Mouse (Mus musculus) neural tube, embryonic 12.5 days (tissue): ENCODE data around the gene Snap23. TPM values are rescaled to one million over a fixed set of nuclear protein-coding genes. Genes with fewer than 3 reads are reported as not detected.

Experiments
- ATAC-seq: fragments of 200-750 bp; cut with Nextera tagmentation; 2 replicates; pipeline ENCODE4 v1.8.0; 2017; ENCODE audit warnings: low read depth, mild to moderate bottlenecking, moderate TSS enrichment, moderate library complexity; ENCODE audit not compliant: low FRiP score
- H3K27ac ChIP-seq: fragments of 300-500 bp; sonication (generic); 2 replicates; pipeline ENCODE4 v1.5.1; 2016
- H3K27me3 ChIP-seq: fragments of 300-500 bp; sonication (generic); replicated peaks from 2 replicates; pipeline ENCODE4 v1.6.1; 2016; ENCODE audit warnings: mild to moderate bottlenecking
- H3K36me3 ChIP-seq: fragments of 300-500 bp; sonication (generic); 2 replicates; pipeline ENCODE4 v1.6.1; 2016; ENCODE audit warnings: mild to moderate bottlenecking
- H3K4me1 ChIP-seq: fragments of 300-500 bp; sonication (generic); 2 replicates; pipeline ENCODE4 v1.6.1; 2016
- H3K4me2 ChIP-seq: fragments of 300-500 bp; sonication (generic); replicated peaks from 2 replicates; pipeline ENCODE4 v1.6.1; 2016; ENCODE audit warnings: mild to moderate bottlenecking
- H3K4me3 ChIP-seq: fragments of 300-500 bp; sonication (generic); 2 replicates; pipeline ENCODE4 v1.5.1; 2016
- H3K9ac ChIP-seq: fragments of 300-500 bp; sonication (generic); 2 replicates; pipeline ENCODE4 v1.6.1; 2016; ENCODE audit warnings: mild to moderate bottlenecking
- H3K9me3 ChIP-seq: fragments of 300-500 bp; sonication (generic); 2 replicates; pipeline ENCODE4 v1.6.1; 2016; ENCODE audit warnings: mild to moderate bottlenecking
- WGBS: fragments of 180-500 bp; shearing (Covaris S2); methylation state at CpG from one replicate; pipeline ENCODE4 v1.1.7; 2016; 5-methylcytosine and 5-hydroxymethylcytosine counted together
- polyA plus RNA-seq: library from polyadenylated mRNA; unstranded; fragments of >200 nt; fragmentation: Nextera tagmentation; extraction: Ambion mirVana; gene quantifications from 2 replicates; pipeline ENCODE4 v1.2.1, GENCODE M21; 2016

Snap23 gene
- polyA plus RNA-seq, 1 experiment from 2014 or later = 35.1 TPM

DNA sequence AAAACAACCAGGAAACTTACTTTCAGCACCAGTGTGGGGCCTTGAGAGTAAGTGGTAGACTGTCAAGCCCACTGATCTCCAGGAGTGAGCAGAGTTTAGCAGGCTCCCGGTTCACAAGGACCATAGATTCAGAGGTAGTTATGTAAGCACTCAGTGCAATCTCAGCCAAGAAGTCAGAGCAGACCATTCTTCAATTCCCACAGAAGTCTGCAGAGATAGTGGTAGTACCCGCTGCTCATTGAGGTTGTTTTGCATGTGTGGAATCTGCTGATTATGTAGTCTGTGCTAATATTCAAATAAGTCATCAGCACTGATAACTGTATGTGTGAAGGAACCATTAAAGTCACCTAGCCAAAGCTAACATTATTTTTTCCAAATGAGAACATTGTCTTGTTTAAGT is 63.2 kb downstream of the Snap23 start:
- Histone ChIP-seq H3K9me3 (no peaks in the 10 kb centered on the region), H3K4me3 (no peak overlapping the region), H3K4me1 (0 out of 2 replicates have a peak, but pooled peaks cover 7% of the 10 kb centered on the region), H3K36me3 (peaks cover 9% of the 10 kb centered on the region; the same call in 1 of the 2 replicates), H3K27ac (no peak overlapping the region), H3K27me3 (no peaks in the 10 kb centered on the region), H3K4me2 (no peak overlapping the region), H3K9ac (no peak overlapping the region)
- 74% methylated on average over 2 of the region's 2 CpGs for WGBS
- no peak for ATAC-seq

DNA sequence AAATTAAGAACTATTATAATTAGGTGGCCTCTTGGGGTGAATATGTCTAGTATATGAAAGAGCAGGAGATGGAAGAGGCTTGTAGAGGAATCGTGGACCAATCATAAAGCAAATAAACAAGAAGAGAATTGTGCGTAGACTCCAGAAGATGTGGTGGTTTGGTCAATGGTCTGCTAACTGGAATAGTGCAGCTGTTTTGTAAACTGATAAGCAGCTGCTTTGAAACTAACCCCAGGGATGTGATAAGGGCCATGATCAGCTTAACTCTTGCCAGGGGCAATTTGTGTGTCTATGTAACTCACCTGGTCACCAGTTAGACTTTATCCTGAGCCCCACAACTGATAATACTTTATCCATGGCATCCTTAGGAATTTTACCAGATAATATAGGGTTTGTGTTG is 64.0 kb downstream of the Snap23 start:
- no peak overlapping the region for H3K27ac ChIP-seq
- no peak for ATAC-seq
- no peaks in the 10 kb centered on the region for H3K27me3 ChIP-seq
- no peak overlapping the region for H3K9ac ChIP-seq
- H3K4me2 ChIP-seq = no peak overlapping the region
- no peak overlapping the region for H3K4me3 ChIP-seq
- peaks cover 9% of the 10 kb centered on the region; the same call in 1 of the 2 replicates for H3K36me3 ChIP-seq
- 0 out of 2 replicates have a peak, but pooled peaks cover 7% of the 10 kb centered on the region for H3K4me1 ChIP-seq
- no peaks in the 10 kb centered on the region for H3K9me3 ChIP-seq
- 94% methylated on average over 2 of the region's 2 CpGs for WGBS

DNA sequence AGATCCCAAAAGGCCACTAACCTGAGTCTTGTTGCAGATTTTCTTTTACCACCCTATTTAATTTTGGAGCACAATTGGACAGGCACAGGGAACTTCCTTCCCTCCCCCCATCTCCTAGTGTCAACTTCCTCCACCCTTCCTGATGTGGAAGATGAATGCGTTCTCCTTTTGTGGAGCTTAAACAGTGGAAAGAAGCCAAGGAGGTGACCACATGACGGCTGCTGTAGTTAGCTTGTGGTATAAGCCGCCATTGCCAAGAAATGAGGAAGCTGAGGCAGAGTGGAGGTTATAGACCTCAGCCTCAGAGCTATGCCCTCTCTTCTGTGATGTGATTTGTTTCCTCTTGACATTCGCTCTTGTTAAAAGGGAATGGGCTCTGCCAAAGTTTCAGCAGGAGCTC is 64.5 kb downstream of the Snap23 start:
- no peak for ATAC-seq
- Histone ChIP-seq H3K9ac (no peak overlapping the region), H3K4me2 (no peak overlapping the region), H3K36me3 (peaks cover 9% of the 10 kb centered on the region; the same call in 1 of the 2 replicates), H3K4me1 (0 out of 2 replicates have a peak, but pooled peaks cover 7% of the 10 kb centered on the region), H3K9me3 (no peaks in the 10 kb centered on the region), H3K27me3 (no peaks in the 10 kb centered on the region), H3K27ac (no peak overlapping the region), H3K4me3 (no peak overlapping the region)
- 88% methylated on average over 4 of the region's 4 CpGs for WGBS

DNA sequence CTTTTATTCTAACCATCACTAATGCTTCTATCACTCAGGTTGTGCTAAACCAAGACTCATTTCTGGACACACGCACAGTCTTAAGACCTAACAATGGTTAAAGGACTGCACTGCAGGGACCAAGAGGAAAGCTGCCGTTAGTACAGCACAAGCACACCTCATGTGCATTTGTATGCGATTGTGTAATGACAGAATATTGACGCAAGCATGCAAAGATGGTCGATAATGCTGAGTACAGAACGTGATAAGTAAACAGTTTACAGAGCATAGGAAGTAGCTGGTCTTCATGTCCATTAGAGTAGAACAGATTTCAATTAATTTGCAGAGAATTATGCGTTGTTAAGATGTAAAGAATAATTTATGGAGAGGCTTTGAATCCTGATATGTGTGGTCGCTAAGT is 73.4 kb downstream of the Snap23 start:
- ATAC-seq = no peak
- no peak overlapping the region for H3K4me2 ChIP-seq
- no peaks in the 10 kb centered on the region for H3K4me1 ChIP-seq
- no peaks in the 10 kb centered on the region for H3K9me3 ChIP-seq
- 88% methylated on average over 8 of the region's 8 CpGs for WGBS
- no peak overlapping the region for H3K4me3 ChIP-seq
- no peaks in the 10 kb centered on the region for H3K27me3 ChIP-seq
- H3K9ac ChIP-seq = no peak overlapping the region
- no peaks in the 10 kb centered on the region for H3K36me3 ChIP-seq
- no peak overlapping the region for H3K27ac ChIP-seq

DNA sequence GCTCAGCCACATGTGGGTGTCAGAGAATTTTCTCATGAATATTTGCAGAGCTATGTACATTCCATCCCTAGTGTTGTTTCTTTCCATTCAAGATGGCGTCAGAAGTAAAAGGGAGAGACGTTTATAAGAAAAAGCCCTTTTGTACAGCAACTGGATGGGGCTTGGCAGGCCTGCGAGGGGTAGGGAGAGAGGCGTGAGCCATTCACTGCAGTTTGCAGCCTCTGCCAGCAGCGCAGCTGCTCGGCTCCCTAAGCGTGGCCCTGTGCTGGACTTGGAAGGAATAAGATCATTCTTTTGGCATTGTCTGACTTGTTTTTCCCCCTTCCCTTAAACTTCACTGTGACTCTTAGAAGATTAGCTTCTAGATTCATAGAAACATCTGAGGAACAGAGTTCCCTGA is 76.4 kb downstream of the Snap23 start:
- Histone ChIP-seq H3K9me3 (no peaks in the 10 kb centered on the region), H3K27me3 (no peaks in the 10 kb centered on the region), H3K4me2 (no peak overlapping the region), H3K4me1 (no peaks in the 10 kb centered on the region), H3K4me3 (no peak overlapping the region), H3K9ac (no peak overlapping the region), H3K36me3 (no peaks in the 10 kb centered on the region), H3K27ac (no peak overlapping the region)
- WGBS = 70% methylated on average over 7 of the region's 7 CpGs
- no peak for ATAC-seq

DNA sequence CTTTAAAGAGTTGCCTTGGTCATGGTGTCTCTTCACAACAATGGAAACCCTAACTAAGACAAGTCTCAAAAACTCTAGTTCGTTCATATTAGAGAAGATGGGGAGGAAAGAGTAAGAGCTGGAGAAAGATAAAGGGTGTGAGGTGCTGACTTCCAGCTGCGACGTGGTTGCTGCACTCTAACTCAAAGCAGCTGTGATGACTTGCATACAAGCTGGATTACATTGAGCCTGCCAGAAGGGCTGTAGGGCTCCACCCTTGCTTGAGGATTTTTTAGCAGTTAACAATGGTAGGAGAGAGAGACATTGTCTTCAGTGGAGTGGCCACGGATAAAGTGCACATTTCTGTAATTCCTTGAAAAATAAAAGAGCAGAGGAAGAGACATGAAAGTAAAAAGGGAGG is 79.3 kb downstream of the Snap23 start:
- Histone ChIP-seq H3K4me3 (no peak overlapping the region), H3K36me3 (no peaks in the 10 kb centered on the region), H3K27ac (no peak overlapping the region), H3K9ac (no peak overlapping the region), H3K9me3 (no peaks in the 10 kb centered on the region), H3K27me3 (no peaks in the 10 kb centered on the region), H3K4me1 (no peaks in the 10 kb centered on the region), H3K4me2 (no peak overlapping the region)
- WGBS = 83% methylated on average over 4 of the region's 4 CpGs
- ATAC-seq = no peak

Other genes with a start within 250 kb of the Snap23 start
- gene Vps39, start 214.5 kb upstream of the Snap23 start, polyA plus RNA-seq = 41.0 and 44.5 TPM in 2 replicates
- 10.6 and 10.7 TPM in 2 replicates for gene Ganc, start 163.8 kb upstream of the Snap23 start, polyA plus RNA-seq
- gene Tmem87a, start 163.6 kb upstream of the Snap23 start, polyA plus RNA-seq = 6.8 and 8.0 TPM in 2 replicates
- 0.98 and 1.2 TPM in 2 replicates for gene Capn3, start 111.7 kb upstream of the Snap23 start, polyA plus RNA-seq
- 47.8 and 52.2 TPM in 2 replicates for gene Zfp106, start 3.8 kb upstream of the Snap23 start, polyA plus RNA-seq
- gene Haus2, start 41.7 kb downstream of the Snap23 start, polyA plus RNA-seq = 32.7 and 34.3 TPM in 2 replicates
- gene Lrrc57, start 41.8 kb downstream of the Snap23 start, polyA plus RNA-seq = 38.1 and 39.3 TPM in 2 replicates
- 4.2 and 4.8 TPM in 2 replicates for gene Stard9, start 61.5 kb downstream of the Snap23 start, polyA plus RNA-seq